Mouse (Mus musculus): Measurements from ENCODE around the gene Dcxr. TPM values are rescaled to one million over a fixed set of nuclear protein-coding genes. Genes with fewer than 3 reads are reported as not detected.

Dcxr gene
- polyA plus RNA-seq, 1 experiment = 65.6 TPM

- Histone ChIP-seq H3K4me1 (ENCODE audit: control insufficient read depth, insufficient read depth, low read length) (peaks cover 57% of the 10 kb centered on the region), H3K4me3 (ENCODE audit: insufficient read depth, low read length) (no peak overlapping the region), H3K27ac (ENCODE audit: insufficient read depth, low read depth, low read length) (no peak overlapping the region)
- no peak for TF ChIP-seq POLR2A (IDR thresholded peaks at IDR 0.05; ENCODE audit: borderline replicate concordance, low read depth, low read length)
- no peak for TF ChIP-seq CTCF (IDR thresholded peaks at IDR 0.05; ENCODE audit: low read depth, low read length)
Observed at GRCm38 (mm10) chr11:120730331-120730870, 3.3 kb upstream of the Dcxr start.

DNA sequence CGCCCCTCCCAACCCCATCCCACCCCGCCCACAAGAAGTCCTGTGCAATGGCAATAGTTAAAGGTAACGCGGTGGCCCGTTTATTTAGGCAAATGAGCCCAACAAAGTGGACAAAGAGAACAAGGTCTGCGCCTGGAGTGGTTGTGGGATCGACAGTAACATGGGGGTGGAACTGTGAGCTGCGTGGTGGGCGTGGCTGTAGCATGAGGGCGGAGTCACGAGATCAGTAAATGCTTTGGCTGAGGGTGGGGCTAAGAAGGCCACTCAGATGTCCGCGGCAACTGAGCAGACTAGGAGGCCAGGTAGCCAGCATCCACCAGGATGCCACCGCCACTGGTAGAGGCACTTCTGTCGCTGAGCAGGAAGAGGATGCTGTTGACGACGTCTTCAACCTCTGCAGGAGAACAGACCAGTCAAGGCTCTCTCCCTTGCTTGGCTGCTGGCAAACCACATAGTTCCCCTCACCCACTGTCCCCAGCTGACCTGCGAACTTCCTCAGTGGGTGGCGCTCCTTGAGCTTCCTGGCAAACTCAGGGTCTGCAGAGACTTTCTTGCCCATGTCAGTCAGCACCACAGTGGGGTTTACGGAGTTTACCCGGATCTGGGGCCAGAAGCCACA, 2.5 kb upstream of the Dcxr start:
- Histone ChIP-seq H3K4me1 (ENCODE audit: control insufficient read depth, insufficient read depth, low read length) (peaks cover 56% of the 10 kb centered on the region), H3K27ac (ENCODE audit: insufficient read depth, low read depth, low read length) (peak overlapping the region; percentile 48), H3K4me3 (ENCODE audit: insufficient read depth, low read length) (peak overlapping the region; percentile 32)

GRCm38 (mm10) chr11:120728530-120729240, 1.6 kb upstream of the Dcxr start:
- H3K4me1 ChIP-seq (ENCODE audit: control insufficient read depth, insufficient read depth, low read length) = peaks cover 51% of the 10 kb centered on the region
- peak overlapping the region; percentile 48 for H3K27ac ChIP-seq (ENCODE audit: insufficient read depth, low read depth, low read length)
- no peak overlapping the region for H3K4me3 ChIP-seq (ENCODE audit: insufficient read depth, low read length)
- no peak for TF ChIP-seq CTCF (IDR thresholded peaks at IDR 0.05; ENCODE audit: low read depth, low read length)
- no peak for TF ChIP-seq POLR2A (IDR thresholded peaks at IDR 0.05; ENCODE audit: borderline replicate concordance, low read depth, low read length)

- Histone ChIP-seq H3K27ac (ENCODE audit: insufficient read depth, low read depth, low read length) (no peak overlapping the region), H3K4me3 (ENCODE audit: insufficient read depth, low read length) (no peak overlapping the region), H3K4me1 (ENCODE audit: control insufficient read depth, insufficient read depth, low read length) (peaks cover 42% of the 10 kb centered on the region)
- no peak for TF ChIP-seq POLR2A (IDR thresholded peaks at IDR 0.05; ENCODE audit: borderline replicate concordance, low read depth, low read length)
- TF ChIP-seq CTCF (IDR thresholded peaks at IDR 0.05; ENCODE audit: low read depth, low read length) = no peak
Observed at GRCm38 (mm10) chr11:120727564-120727963, 483 bp upstream of the Dcxr start.

DNA sequence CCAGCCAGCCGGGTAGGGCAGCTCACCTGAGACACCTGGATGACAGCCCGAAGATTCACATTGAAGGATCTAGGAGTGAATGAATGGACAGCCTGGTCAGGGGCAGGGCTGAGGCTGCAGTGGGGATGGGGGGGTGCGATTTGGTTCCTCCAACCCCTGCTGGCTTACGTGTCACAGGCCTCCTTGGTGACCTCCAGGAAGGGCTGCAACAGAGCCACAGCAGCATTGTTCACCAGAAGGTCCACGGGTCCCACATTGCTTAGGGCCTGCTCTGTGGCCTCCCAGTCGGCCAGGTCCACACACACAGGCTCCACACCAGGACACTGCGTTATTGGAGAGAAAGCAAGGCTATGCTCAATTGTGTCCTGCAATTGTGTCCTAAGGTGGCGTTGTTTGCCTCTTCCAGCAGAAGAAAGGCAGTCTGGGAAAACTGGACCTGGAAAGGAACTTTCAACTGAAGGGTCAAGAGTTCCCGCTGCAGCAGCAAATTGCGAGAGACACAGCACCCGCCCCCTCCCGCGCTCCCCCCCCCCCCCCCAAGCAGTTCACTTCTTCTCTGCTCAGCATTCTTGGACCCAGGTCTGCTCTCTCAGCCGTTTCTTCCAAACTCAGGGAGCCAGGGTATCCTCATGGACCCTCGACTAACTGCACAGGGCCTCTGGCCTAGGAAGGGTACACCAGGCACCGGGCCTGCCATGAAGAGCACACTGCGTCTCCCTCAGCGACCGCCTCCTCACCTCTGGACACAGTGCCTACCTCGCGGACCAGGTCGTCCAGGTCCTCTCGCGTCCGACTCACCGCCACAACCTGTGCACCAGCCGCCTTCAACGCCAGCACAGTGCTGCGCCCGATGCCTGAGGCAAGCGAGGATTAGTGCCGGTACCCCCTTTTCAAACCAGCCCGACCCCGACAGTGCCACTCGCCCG, 575 bp downstream of the Dcxr start:
- Histone ChIP-seq H3K4me1 (ENCODE audit: control insufficient read depth, insufficient read depth, low read length) (peaks cover 34% of the 10 kb centered on the region), H3K27ac (ENCODE audit: insufficient read depth, low read depth, low read length) (peak overlapping the region; percentile 45), H3K4me3 (ENCODE audit: insufficient read depth, low read length) (peak overlapping the region; percentile 94)
- TF ChIP-seq POLR2A (IDR thresholded peaks at IDR 0.05; ENCODE audit: borderline replicate concordance, low read depth, low read length) (no peak), CTCF (IDR thresholded peaks at IDR 0.05; ENCODE audit: low read depth, low read length) (no peak)

DNA sequence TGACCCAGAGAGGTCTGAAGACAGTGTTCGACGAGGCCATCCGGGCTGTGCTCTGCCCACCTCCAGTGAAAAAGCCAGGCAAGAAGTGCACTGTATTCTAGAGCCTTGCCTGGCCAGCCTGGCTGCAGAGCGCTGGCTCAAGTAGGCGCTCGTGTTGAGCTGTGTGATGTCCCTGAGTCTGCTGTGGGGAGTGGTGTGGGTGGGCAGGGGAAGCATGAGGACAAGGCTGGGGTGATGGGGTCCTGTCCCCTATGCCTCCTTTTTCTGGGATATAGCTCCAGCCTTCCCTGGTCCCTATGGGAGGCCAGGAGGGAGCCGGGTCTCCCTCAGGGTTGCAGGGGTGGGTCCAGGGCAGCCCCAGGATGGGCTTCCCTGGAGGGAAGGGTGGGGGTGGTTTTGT, 3.6 kb downstream of the Dcxr start:
- no peak overlapping the region for H3K27ac ChIP-seq (ENCODE audit: insufficient read depth, low read depth, low read length)
- TF ChIP-seq CTCF (IDR thresholded peaks at IDR 0.05; ENCODE audit: low read depth, low read length) (no peak), POLR2A (IDR thresholded peaks at IDR 0.05; ENCODE audit: borderline replicate concordance, low read depth, low read length) (no peak)
- peaks cover 12% of the 10 kb centered on the region for H3K4me1 ChIP-seq (ENCODE audit: control insufficient read depth, insufficient read depth, low read length)
- H3K4me3 ChIP-seq (ENCODE audit: insufficient read depth, low read length) = no peak overlapping the region

- H3K4me1 ChIP-seq (ENCODE audit: control insufficient read depth, insufficient read depth, low read length) = peaks cover 12% of the 10 kb centered on the region
- no peak overlapping the region for H3K4me3 ChIP-seq (ENCODE audit: insufficient read depth, low read length)
- no peak overlapping the region for H3K27ac ChIP-seq (ENCODE audit: insufficient read depth, low read depth, low read length)
- no peak for TF ChIP-seq CTCF (IDR thresholded peaks at IDR 0.05; ENCODE audit: low read depth, low read length)
- no peak for TF ChIP-seq POLR2A (IDR thresholded peaks at IDR 0.05; ENCODE audit: borderline replicate concordance, low read depth, low read length)
Observed at GRCm38 (mm10) chr11:120722761-120723382, 4.2 kb downstream of the Dcxr start.

DNA sequence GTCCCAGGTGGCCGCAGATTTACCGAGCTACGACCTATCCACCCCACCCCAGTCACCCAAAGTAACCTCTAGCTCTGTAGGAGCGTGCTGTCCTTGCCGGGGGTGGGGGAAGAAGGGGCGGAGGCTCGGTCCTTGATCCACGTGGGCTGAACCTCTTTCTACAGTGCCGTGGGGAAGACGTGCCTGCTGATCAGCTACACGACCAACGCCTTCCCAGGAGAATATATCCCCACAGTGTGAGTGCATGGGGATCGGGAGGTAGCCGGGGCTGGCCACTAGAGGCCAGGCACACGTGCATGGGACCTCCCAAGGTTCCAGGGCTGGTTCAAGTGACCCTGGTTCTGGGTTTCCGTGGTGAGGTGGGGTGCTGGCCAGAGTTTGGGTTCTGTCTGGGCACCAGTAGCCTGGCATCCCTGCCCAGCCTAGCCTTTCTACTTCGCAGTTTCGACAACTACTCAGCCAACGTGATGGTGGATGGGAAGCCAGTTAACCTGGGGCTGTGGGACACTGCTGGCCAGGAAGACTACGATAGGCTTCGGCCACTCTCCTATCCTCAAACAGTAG, 4.9 kb downstream of the Dcxr start:
- Histone ChIP-seq H3K27ac (ENCODE audit: insufficient read depth, low read depth, low read length) (no peak overlapping the region), H3K4me3 (ENCODE audit: insufficient read depth, low read length) (peak overlapping the region; percentile 59), H3K4me1 (ENCODE audit: control insufficient read depth, insufficient read depth, low read length) (peaks cover 9% of the 10 kb centered on the region)
- TF ChIP-seq CTCF (IDR thresholded peaks at IDR 0.05; ENCODE audit: low read depth, low read length) = no peak
- no peak for TF ChIP-seq POLR2A (IDR thresholded peaks at IDR 0.05; ENCODE audit: borderline replicate concordance, low read depth, low read length)
